Mouse (Mus musculus) thymus, adult 2 months (tissue): ENCODE data around the gene BC030867. TPM values are rescaled to one million over a fixed set of nuclear protein-coding genes. Genes with fewer than 3 reads are reported as not detected.

Experiments used
- DNase-seq: peaks from one replicate; pipeline ENCODE4 v3.0.0; 2021
- H3K27ac ChIP-seq: fragments of 200-500 bp; 2 replicates; pipeline ENCODE4 v1.5.1; 2012; ENCODE audit warnings: low read length, control low read depth; ENCODE audit not compliant: control insufficient read depth, insufficient read depth
- H3K27me3 ChIP-seq: fragments of 200-500 bp; 2 replicates; pipeline ENCODE4 v1.6.1; 2012; ENCODE audit warnings: mild to moderate bottlenecking, low read length, moderate library complexity, mixed read lengths; ENCODE audit not compliant: control insufficient read depth, insufficient read depth
- H3K36me3 ChIP-seq: fragments of 200-500 bp; 2 replicates; pipeline ENCODE4 v1.6.1; 2012; ENCODE audit warnings: mild to moderate bottlenecking, low read length, moderate library complexity; ENCODE audit not compliant: control insufficient read depth, insufficient read depth
- H3K4me1 ChIP-seq: fragments of 200-500 bp; replicated peaks from 2 replicates; pipeline ENCODE4 v1.6.1; 2012; ENCODE audit warnings: low read length; ENCODE audit not compliant: control insufficient read depth, insufficient read depth
- H3K4me3 ChIP-seq: fragments of 200-500 bp; 2 replicates; pipeline ENCODE4 v1.5.1; 2012; ENCODE audit warnings: mild to moderate bottlenecking, low read length, control low read depth, moderate library complexity; ENCODE audit not compliant: control insufficient read depth, insufficient read depth
- CTCF ChIP-seq: fragments of 200-500 bp; IDR thresholded peaks from 2 replicates; pipeline ENCODE4 v1.5.1; 2012; ENCODE audit warnings: mild to moderate bottlenecking, control low read depth, low read length, moderate library complexity, borderline replicate concordance; ENCODE audit not compliant: control insufficient read depth, poor library complexity, insufficient read depth; ENCODE audit errors: extremely low read depth
- POLR2A ChIP-seq: fragments of 200-500 bp; IDR thresholded peaks from 2 replicates; pipeline ENCODE4 v1.6.1; 2012; ENCODE audit warnings: mild to moderate bottlenecking, low read length, control low read depth, moderate library complexity; ENCODE audit not compliant: control insufficient read depth, poor library complexity, insufficient read depth; ENCODE audit errors: extremely low read depth
- WGBS: fragments of 180-500 bp; shearing (Covaris S2); methylation state at CpG from one replicate; pipeline ENCODE4 v1.1.7; 2018; 5-methylcytosine and 5-hydroxymethylcytosine counted together
- polyA plus RNA-seq: library from polyadenylated mRNA; depleted of rRNA; stranded (reverse); fragments of >200 nt; gene quantifications from 2 replicates; pipeline ENCODE4 v1.2.3, GENCODE M21; 2012

Gene BC030867
- polyA plus RNA-seq, 1 experiment, result 13.0 TPM

- TF ChIP-seq CTCF, result no peak
- peak; percentile 86 for TF ChIP-seq POLR2A
- H3K27me3 ChIP-seq, result no peaks in the 10 kb centered on the region
- peaks cover 17% of the 10 kb centered on the region for H3K4me1 ChIP-seq
- WGBS, result under 1% methylated on average over 80 of the region's 125 CpGs
- peak; percentile 99 for DNase-seq
- peak within 1 kb of the TSS; percentile 85 for H3K4me3 ChIP-seq
- H3K36me3 ChIP-seq, result peaks cover 12% of the 10 kb centered on the region
- peak within 1 kb of the TSS; percentile 92 for H3K27ac ChIP-seq
Measured at GRCm38 (mm10) chr11:102296491-102297472, 48.1 kb downstream of the BC030867 start, which contains the start of gene Atxn7l3. Gene Atxn7l3, minus strand, starts transcription at chr11:102296631.

GRCm38 (mm10) chr11:102297577-102298556 lies 49.2 kb downstream of the BC030867 start:
- 0 out of 2 replicates have a peak, but pooled peaks cover 3% of the 10 kb centered on the region for H3K36me3 ChIP-seq
- H3K27me3 ChIP-seq, result no peaks in the 10 kb centered on the region
- peaks cover 17% of the 10 kb centered on the region for H3K4me1 ChIP-seq
- TF ChIP-seq POLR2A (no peak), CTCF (no peak)
- H3K27ac ChIP-seq, result peak overlapping the region; percentile 77
- WGBS, result 21% methylated on average over 27 of the region's 27 CpGs
- peak overlapping the region; percentile 54 for H3K4me3 ChIP-seq
- no peak for DNase-seq

DNA sequence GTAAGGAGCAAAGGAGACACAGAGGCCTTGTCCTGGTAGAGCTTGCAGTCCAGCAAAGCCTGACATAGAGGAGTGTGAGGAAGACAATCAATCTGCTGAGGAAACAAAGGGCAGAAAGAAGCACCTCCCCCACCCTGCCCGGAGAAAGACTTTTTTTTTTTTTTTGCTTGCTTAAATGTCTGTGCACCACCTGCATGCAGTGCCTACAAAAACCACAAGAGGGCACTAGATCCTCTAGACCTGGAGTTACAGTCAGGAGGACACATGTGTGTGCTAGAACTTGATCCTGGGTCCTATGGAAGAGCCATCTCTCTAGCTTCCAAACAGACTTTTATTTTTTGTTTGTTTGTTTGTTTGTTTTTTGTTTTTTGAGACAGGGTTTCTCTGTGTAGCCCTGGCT lies 51.2 kb downstream of the BC030867 start:
- DNase-seq, result peak; percentile 80
- H3K27ac ChIP-seq, result no peak overlapping the region
- WGBS, result 13% methylated on average over 1 of the region's 1 CpGs
- H3K4me1 ChIP-seq, result peaks cover 12% of the 10 kb centered on the region
- H3K4me3 ChIP-seq, result no peak overlapping the region
- H3K27me3 ChIP-seq, result no peaks in the 10 kb centered on the region
- no peaks in the 10 kb centered on the region for H3K36me3 ChIP-seq
- TF ChIP-seq CTCF (no peak), POLR2A (no peak)

GRCm38 (mm10) chr11:102304141-102304540 lies 55.5 kb downstream of the BC030867 start:
- Histone ChIP-seq H3K27ac (no peak overlapping the region), H3K36me3 (peaks cover 22% of the 10 kb centered on the region), H3K4me1 (peaks cover 7% of the 10 kb centered on the region), H3K4me3 (no peak overlapping the region), H3K27me3 (no peaks in the 10 kb centered on the region)
- no peak for DNase-seq
- TF ChIP-seq CTCF, result no peak
- TF ChIP-seq POLR2A, result no peak
- WGBS, result 92% methylated on average over 2 of the region's 2 CpGs

GRCm38 (mm10) chr11:102305359-102305758 lies 56.7 kb downstream of the BC030867 start:
- H3K36me3 ChIP-seq, result peaks cover 22% of the 10 kb centered on the region
- no peaks in the 10 kb centered on the region for H3K27me3 ChIP-seq
- 78% methylated on average over 3 of the region's 3 CpGs for WGBS
- TF ChIP-seq POLR2A (no peak), CTCF (no peak)
- H3K4me3 ChIP-seq, result no peak overlapping the region
- H3K4me1 ChIP-seq, result peaks cover 14% of the 10 kb centered on the region
- no peak overlapping the region for H3K27ac ChIP-seq
- no peak for DNase-seq

DNA sequence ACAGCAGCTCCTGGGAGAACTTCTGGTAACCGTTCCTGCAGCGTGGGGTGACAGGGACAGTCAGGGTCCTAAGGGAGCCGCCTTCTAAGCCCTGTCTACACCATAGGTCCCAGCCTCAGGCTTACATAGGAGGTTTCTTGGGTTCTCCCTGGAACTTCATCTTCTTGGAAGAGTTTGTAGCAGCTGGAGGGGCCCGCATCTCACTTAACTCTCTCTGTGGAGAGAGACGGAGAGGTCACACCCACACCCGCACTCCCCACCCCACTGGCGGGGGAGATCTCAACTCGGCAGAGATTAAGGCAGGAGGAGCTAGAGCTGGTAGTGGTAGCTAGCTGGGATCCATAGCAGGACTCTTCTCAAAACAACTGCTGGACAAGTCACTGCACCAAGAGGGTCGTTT lies 59.4 kb downstream of the BC030867 start:
- DNase-seq, result no peak
- Histone ChIP-seq H3K4me3 (no peak overlapping the region), H3K27me3 (no peaks in the 10 kb centered on the region), H3K27ac (no peak overlapping the region), H3K4me1 (peaks cover 14% of the 10 kb centered on the region), H3K36me3 (peaks cover 32% of the 10 kb centered on the region)
- TF ChIP-seq POLR2A (no peak), CTCF (no peak)
- 94% methylated on average over 9 of the region's 9 CpGs for WGBS
